Mouse (Mus musculus): ENCODE data around the gene Btbd35f30.
"Not testable (repeated sequence)": the region's sequence is repeated elsewhere in the genome, so short reads cannot be mapped to it uniquely, and the experiment has no call there.

Btbd35f30 gene

GRCm38 (mm10) chrX:32894325-32894724, at the start of gene Btbd35f30:
Btbd35f30 (plus strand) TSS chrX:32894625.
- in situ Hi-C loops (cut with MboI, MseI): not testable (repeated sequence)

GRCm38 (mm10) chrX:32941468-32941867, 47.0 kb downstream of the Btbd35f30 start, which contains the start of gene Gm21789:
Gm21789 (plus strand) TSS chrX:32941768.
- in situ Hi-C loops (cut with MboI, MseI): loop anchor here (25.0 kb wide), 1 partner anchor 429 kb away; no protein-coding TSS in a partner anchor
